Mouse (Mus musculus) neural tube, embryonic 11.5 days (tissue): ENCODE measurements at regions not wholly inside any gene's neighbourhood (a gene's known extent, or its start where the extent isn't known, plus 50 kb on each side); places are given as distances from the start of the nearest gene placed in this dataset.

ENCODE experiments used
- ATAC-seq: fragments of 200-750 bp; cut with Nextera tagmentation; 2 replicates; pipeline ENCODE4 v1.8.0; 2017; ENCODE audit warnings: moderate number of reproducible peaks, mild to moderate bottlenecking, moderate TSS enrichment, moderate library complexity; ENCODE audit not compliant: insufficient read depth, low FRiP score, low TSS enrichment
- DNase-seq: peaks from one replicate; pipeline ENCODE4 v3.0.0-alpha.2; 2015; ENCODE audit warnings: low spot score
- H3K27ac ChIP-seq: fragments of 300-500 bp; sonication (generic); 2 replicates; pipeline ENCODE4 v1.5.1; 2014; ENCODE audit warnings: low read depth, mild to moderate bottlenecking, low read length
- H3K27me3 ChIP-seq: fragments of 300-500 bp; sonication (generic); 2 replicates; pipeline ENCODE4 v1.6.1; 2014; ENCODE audit warnings: mild to moderate bottlenecking, low read length, mixed read lengths; ENCODE audit not compliant: control insufficient read depth, insufficient read depth
- H3K36me3 ChIP-seq: fragments of 300-500 bp; sonication (generic); 2 replicates; pipeline ENCODE4 v1.6.1; 2014; ENCODE audit warnings: mild to moderate bottlenecking, low read length, moderate library complexity, mixed read lengths; ENCODE audit not compliant: control insufficient read depth, insufficient read depth
- H3K4me1 ChIP-seq: fragments of 300-500 bp; sonication (generic); 2 replicates; pipeline ENCODE4 v1.6.1; 2014; ENCODE audit warnings: low read length, mixed read lengths; ENCODE audit not compliant: control insufficient read depth, insufficient read depth
- H3K4me2 ChIP-seq: fragments of 300-500 bp; sonication (generic); 2 replicates; pipeline ENCODE4 v1.6.1; 2014; ENCODE audit warnings: low read depth, mild to moderate bottlenecking, moderate library complexity
- H3K4me3 ChIP-seq: fragments of 300-500 bp; sonication (generic); 2 replicates; pipeline ENCODE4 v1.5.1; 2014; ENCODE audit warnings: low read depth, low read length
- H3K9ac ChIP-seq: fragments of 300-500 bp; sonication (generic); 2 replicates; pipeline ENCODE4 v1.6.1; 2014; ENCODE audit warnings: mild to moderate bottlenecking, low read length
- H3K9me3 ChIP-seq: fragments of 300-500 bp; sonication (generic); 2 replicates; pipeline ENCODE4 v1.6.1; 2016; ENCODE audit warnings: low read length; ENCODE audit not compliant: control insufficient read depth
- WGBS: fragments of 180-500 bp; shearing (Covaris S2); extraction: QIAGEN DNeasy Blood & Tissue Kit; methylation state at CpG from one replicate; pipeline ENCODE4 v1.1.7; 2014; 5-methylcytosine and 5-hydroxymethylcytosine counted together

DNA sequence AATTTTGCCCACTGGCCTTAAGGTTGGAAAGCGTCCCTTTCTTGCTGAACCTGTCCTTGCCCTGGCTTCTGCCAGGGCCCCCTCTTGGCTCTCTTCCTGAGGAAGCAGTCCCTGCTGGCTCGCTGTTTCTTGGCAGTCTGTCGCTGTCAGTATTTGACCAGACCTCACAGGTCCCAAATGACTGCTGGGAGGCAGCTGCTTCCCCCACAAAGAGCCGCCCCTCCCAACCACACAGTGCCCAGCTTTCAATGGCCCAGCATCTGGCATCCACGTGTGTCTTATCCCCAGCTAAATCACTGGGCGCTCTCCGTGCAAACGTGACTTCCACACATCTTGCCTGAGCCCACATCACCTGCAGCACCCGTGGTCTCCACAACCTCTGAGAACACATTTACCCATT lies 345.3 kb downstream of the Bcor start:
- DNase-seq = peak; percentile 49
- no peak for ATAC-seq
- no peaks in the 10 kb centered on the region for H3K36me3 ChIP-seq
- no peak overlapping the region for H3K9ac ChIP-seq
- no peak overlapping the region for H3K4me2 ChIP-seq
- H3K9me3 ChIP-seq = no peaks in the 10 kb centered on the region
- H3K4me3 ChIP-seq = no peak overlapping the region
- H3K27me3 ChIP-seq = no peaks in the 10 kb centered on the region
- no peaks in the 10 kb centered on the region for H3K4me1 ChIP-seq
- no peak overlapping the region for H3K27ac ChIP-seq
- 48% methylated on average over 9 of the region's 9 CpGs for WGBS

GRCm38 (mm10) chrX:11815864-11816263 lies 344.3 kb downstream of the Bcor start:
- 84% methylated on average over 4 of the region's 4 CpGs for WGBS
- Histone ChIP-seq H3K9ac (no peak overlapping the region), H3K9me3 (no peaks in the 10 kb centered on the region), H3K4me3 (no peak overlapping the region), H3K4me1 (no peaks in the 10 kb centered on the region), H3K27ac (no peak overlapping the region), H3K4me2 (no peak overlapping the region), H3K27me3 (no peaks in the 10 kb centered on the region), H3K36me3 (no peaks in the 10 kb centered on the region)
- ATAC-seq (no peak), DNase-seq (no peak)

DNA sequence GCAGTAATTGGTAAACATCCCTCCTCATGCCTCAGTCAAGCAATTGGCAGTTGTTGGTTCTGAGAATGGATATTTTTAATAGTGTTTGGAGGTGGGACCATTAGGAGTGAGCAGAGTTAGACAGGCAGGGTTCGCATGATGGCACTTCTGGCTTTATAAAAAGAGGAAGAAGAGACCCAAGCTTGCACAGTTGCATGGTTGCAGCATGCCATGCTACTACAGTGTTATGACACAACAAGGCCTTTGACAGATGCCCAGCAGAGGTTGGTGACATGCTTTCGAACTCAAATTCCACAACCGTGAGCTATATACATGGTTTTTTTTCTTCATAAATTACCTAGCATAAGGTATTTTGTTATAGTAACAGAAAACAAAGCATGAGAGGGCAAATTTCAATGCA lies 341.5 kb downstream of the Bcor start:
- ATAC-seq (no peak), DNase-seq (no peak)
- no peak overlapping the region for H3K9ac ChIP-seq
- no peak overlapping the region for H3K27ac ChIP-seq
- H3K9me3 ChIP-seq = no peaks in the 10 kb centered on the region
- WGBS = 87% methylated on average over 3 of the region's 3 CpGs
- H3K36me3 ChIP-seq = no peaks in the 10 kb centered on the region
- H3K4me1 ChIP-seq = no peaks in the 10 kb centered on the region
- H3K27me3 ChIP-seq = no peaks in the 10 kb centered on the region
- H3K4me2 ChIP-seq = no peak overlapping the region
- no peak overlapping the region for H3K4me3 ChIP-seq

- no peak overlapping the region for H3K9ac ChIP-seq
- H3K4me2 ChIP-seq = no peak overlapping the region
- H3K4me3 ChIP-seq = no peak overlapping the region
- H3K27me3 ChIP-seq = no peaks in the 10 kb centered on the region
- H3K27ac ChIP-seq = no peak overlapping the region
- ATAC-seq = no peak
- no peaks in the 10 kb centered on the region for H3K36me3 ChIP-seq
- no peaks in the 10 kb centered on the region for H3K9me3 ChIP-seq
- WGBS = 68% methylated on average over 2 of the region's 2 CpGs
- no peak for DNase-seq
- no peaks in the 10 kb centered on the region for H3K4me1 ChIP-seq
Observed at GRCm38 (mm10) chrX:11821165-11821564, 339.0 kb downstream of the Bcor start.

DNA sequence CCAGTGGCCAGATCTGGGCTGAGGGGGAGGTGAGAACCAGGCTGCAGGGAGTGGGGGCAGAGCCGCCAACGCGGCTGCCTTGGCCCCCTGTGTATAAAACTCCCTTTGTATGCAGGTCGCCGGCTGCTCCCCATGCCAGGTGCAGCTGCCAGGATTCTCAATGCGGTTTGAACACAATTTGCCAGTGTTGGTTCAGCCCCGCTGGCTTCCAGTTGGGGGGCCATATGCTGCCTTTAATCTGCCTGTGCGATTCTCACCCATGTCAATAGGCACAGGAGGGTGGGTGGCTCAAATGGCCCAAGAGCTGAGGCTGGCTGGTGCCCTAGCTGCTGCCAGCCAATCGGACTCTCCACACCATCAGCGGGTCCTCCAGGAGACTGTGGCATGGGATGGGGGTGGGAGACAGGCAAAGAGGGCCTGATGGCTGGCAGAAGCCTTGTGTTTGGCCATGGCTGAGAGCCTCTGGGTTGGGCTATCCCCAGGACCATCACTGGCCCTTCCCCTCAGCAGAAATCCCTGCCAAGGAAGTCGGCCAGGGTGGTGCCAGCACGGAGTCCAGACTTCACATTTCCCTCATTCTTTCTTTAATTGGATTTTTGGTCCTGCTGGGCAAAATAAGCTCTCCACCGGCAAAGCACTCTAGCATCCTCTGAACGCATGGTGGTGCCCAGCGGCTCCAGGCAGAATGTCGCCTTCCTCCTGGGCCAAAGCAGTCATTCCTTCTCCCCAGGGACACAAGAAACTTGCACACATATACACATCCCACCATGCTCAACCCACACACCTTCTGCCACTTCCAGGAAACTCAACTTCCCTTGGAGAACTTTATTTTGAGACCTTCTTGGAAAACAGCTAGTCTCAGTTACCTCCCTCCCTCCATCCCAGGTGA lies 338.0 kb downstream of the Bcor start:
- peak; percentile 31; the same call in 1 of the 2 replicates for ATAC-seq
- H3K27me3 ChIP-seq = no peaks in the 10 kb centered on the region

GRCm38 (mm10) chrX:11825948-11826347 lies 334.2 kb downstream of the Bcor start:
- DNase-seq = no peak
- Histone ChIP-seq H3K4me1 (no peaks in the 10 kb centered on the region), H3K4me2 (no peak overlapping the region), H3K27ac (no peak overlapping the region), H3K27me3 (no peaks in the 10 kb centered on the region), H3K9ac (no peak overlapping the region), H3K4me3 (no peak overlapping the region), H3K36me3 (no peaks in the 10 kb centered on the region), H3K9me3 (no peaks in the 10 kb centered on the region)
- ATAC-seq = no peak
- 74% methylated on average over 1 of the region's 1 CpGs for WGBS

More for the DNA sequence above, 338.0 kb downstream of the Bcor start:
- Histone ChIP-seq H3K4me2 (no peak overlapping the region), H3K9ac (no peak overlapping the region), H3K9me3 (no peaks in the 10 kb centered on the region), H3K36me3 (no peaks in the 10 kb centered on the region), H3K27ac (no peak overlapping the region), H3K4me3 (no peak overlapping the region), H3K4me1 (no peaks in the 10 kb centered on the region)
- DNase-seq = no peak
- WGBS = 46% methylated on average over 16 of the region's 16 CpGs

DNA sequence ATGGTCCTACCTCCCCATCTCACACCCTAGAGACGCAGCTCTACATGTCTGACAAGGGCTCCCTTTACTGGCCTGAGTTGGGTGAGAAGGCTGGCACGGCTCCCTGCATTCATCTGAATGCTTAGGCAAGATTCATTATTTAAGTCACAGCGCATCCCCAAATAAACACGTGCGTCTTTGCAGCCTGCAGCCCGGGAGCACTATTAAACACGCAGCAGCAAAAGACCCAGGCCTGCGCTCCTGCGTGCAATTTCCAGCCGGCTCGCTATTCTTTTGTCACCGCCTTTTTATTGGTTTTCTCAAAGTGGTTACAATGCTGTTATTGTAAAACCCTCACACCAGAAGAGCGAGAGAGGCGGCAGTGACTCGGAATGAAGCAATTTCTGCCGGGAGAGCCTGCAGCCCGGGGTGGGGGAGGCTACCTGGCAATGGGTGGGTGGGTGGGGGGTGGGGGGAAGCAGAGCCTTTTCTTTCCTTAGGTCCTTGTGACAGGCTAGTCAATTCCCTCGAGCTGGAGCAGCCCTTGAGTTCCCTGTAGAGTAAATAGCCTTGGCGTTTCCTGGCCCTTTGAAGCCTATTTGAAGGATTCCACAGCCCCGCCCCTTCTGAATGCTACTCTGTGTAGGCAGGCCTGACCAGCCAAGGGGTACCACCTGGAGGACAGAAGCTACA lies 333.3 kb downstream of the Bcor start:
- Histone ChIP-seq H3K9ac (no peak overlapping the region; the same call in 1 of the 2 replicates), H3K4me2 (no peak overlapping the region), H3K9me3 (no peaks in the 10 kb centered on the region), H3K36me3 (no peaks in the 10 kb centered on the region), H3K27ac (no peak overlapping the region), H3K4me3 (no peak overlapping the region), H3K4me1 (no peaks in the 10 kb centered on the region), H3K27me3 (no peaks in the 10 kb centered on the region)
- WGBS = 14% methylated on average over 20 of the region's 20 CpGs
- peak; percentile 24 for DNase-seq
- ATAC-seq = peak; percentile 35; the same call in 1 of the 2 replicates

DNA sequence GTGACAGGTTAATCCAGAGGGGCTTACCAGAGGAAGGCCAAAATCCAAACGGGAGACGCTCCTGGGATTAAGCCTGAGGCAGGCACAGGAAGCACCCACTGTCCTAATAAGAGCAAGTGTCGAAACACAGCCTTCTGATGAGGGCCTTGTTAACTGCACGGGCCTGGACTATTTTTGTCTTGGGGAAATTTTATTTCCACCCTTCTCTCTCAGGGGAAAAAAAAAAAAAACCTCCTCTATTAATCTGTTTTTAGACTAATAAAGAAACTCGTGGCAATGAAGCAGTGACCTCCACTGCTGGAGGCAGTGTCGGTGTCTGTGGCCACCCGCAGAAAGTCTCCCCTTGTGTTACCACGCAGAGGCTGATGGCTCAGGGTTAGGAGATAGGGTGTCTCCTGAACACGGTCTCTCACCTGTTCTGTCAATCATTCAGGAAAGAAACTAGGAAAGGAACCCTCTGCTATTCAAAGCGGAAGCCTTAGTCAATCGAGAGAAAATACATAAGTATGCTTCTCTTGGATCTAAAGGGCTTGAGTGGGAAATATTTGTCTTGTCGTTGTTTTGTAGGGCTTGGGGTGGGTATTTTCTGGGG lies 330.6 kb downstream of the Bcor start:
- WGBS = 79% methylated on average over 12 of the region's 12 CpGs
- DNase-seq (no peak), ATAC-seq (no peak)
- no peaks in the 10 kb centered on the region for H3K9me3 ChIP-seq
- H3K4me3 ChIP-seq = no peak overlapping the region
- no peaks in the 10 kb centered on the region for H3K4me1 ChIP-seq
- no peaks in the 10 kb centered on the region for H3K36me3 ChIP-seq
- H3K27ac ChIP-seq = no peak overlapping the region
- H3K27me3 ChIP-seq = no peaks in the 10 kb centered on the region
- no peak overlapping the region for H3K4me2 ChIP-seq
- no peak overlapping the region for H3K9ac ChIP-seq
